26 mouse cellular contexts compared by ENCODE assay signal in genomic region chr12:99395082-99395481, GRCm38 (mm10).
A peak's percentile ranks its signal among the peaks of the same experiment; 100 is the strongest.
DNase-seq lines count a peak whose midpoint lies in the region; ATAC-seq lines count a peak whose summit lies in the region.
"Had no signal": no experiment of that assay in that cellular context is flagged by ENCODE, and none has a peak within 500 bp of the region (broad histone marks: within the 10 kb centered on the region; RNA-seq: fewer than 3 reads in every experiment).

No protein-coding gene starts in this region.

- no peak for ATAC-seq in liver, embryonic 16.5 days (ENCODE audit: low read depth)
- ATAC-seq: CD4-positive, CD25-positive, alpha-beta regulatory T cell, adult 4 months; forebrain, embryonic 16.5 days; hindbrain, embryonic 16.5 days; intestine, embryonic 15.5 days had no signal

- no peak overlapping the region for H3K4me3 ChIP-seq in liver, embryonic 16.5 days (ENCODE audit: low read depth, low read length)
- H3K4me3 ChIP-seq: forebrain, embryonic 10.5 days; hindbrain, embryonic 10.5 days; intestine, embryonic 15.5 days; kidney, embryonic 15.5 days; limb, embryonic 12.5 days; neural tube, embryonic 12.5 days had no signal

- peaks cover 29% of the 10 kb centered on the region for H3K4me1 ChIP-seq in liver, embryonic 16.5 days (ENCODE audit: control insufficient read depth, low read depth, low read length)

- intact Hi-C loops in heart, postnatal 25 days (cut with DNase I), result loop anchor here (10.0 kb wide), 1 partner anchor 440 kb away; no protein-coding TSS in a partner anchor

- peak; percentile 82 for DNase-seq in heart, adult 11 months
- no peak for DNase-seq in heart, postnatal 25 days (ENCODE audit: low spot score)
- DNase-seq in testis, postnatal 10 days (ENCODE audit: low spot score), result peak; percentile 37
- no peak for DNase-seq in testis, postnatal 14 days (ENCODE audit: low spot score)
- no peak for DNase-seq in urinary bladder, postnatal 10 days (ENCODE audit: low spot score)
- DNase-seq in c-Kit-positive CD71-positive TER-119-positive erythroid progenitor cells, embryonic 14.5 days (ENCODE audit: low spot score), result no peak
- DNase-seq: cerebellum, adult 11-12 months; cerebellum, postnatal 10 days; gastrocnemius, postnatal 25 days; kidney, postnatal 36 days; lung, adult 18-20 months; lung, postnatal 10 days; retina, postnatal 1 day; right cerebral cortex, postnatal 25 days; thymus, postnatal 25 days had no signal

- H3K36me3 ChIP-seq in liver, embryonic 16.5 days (ENCODE audit: control insufficient read depth, insufficient read depth), result no peaks in the 10 kb centered on the region
- H3K36me3 ChIP-seq: hindbrain, embryonic 10.5 days; intestine, embryonic 15.5 days; kidney, embryonic 15.5 days; limb, embryonic 12.5 days; neural tube, embryonic 12.5 days had no signal

- no peaks in the 10 kb centered on the region for H3K9me3 ChIP-seq in liver, embryonic 16.5 days (replicated peaks; ENCODE audit: control insufficient read depth, low read length)
- H3K9me3 ChIP-seq: intestine, embryonic 15.5 days; kidney, embryonic 15.5 days; limb, embryonic 12.5 days had no signal

- H3K27me3 ChIP-seq in liver, embryonic 16.5 days (ENCODE audit: control insufficient read depth, insufficient read depth, low read depth, low read length), result no peaks in the 10 kb centered on the region
- H3K27me3 ChIP-seq: intestine, embryonic 15.5 days; kidney, embryonic 15.5 days; limb, embryonic 12.5 days; neural tube, embryonic 12.5 days had no signal

- no peak overlapping the region for H3K4me2 ChIP-seq in liver, embryonic 16.5 days (ENCODE audit: low read depth, low read length)
- H3K4me2 ChIP-seq: intestine, embryonic 15.5 days; kidney, embryonic 15.5 days; limb, embryonic 12.5 days; midbrain, embryonic 11.5 days; neural tube, embryonic 12.5 days had no signal

- peak overlapping the region; percentile 52; the same call in 1 of the 2 replicates for H3K27ac ChIP-seq in liver, embryonic 16.5 days (ENCODE audit: low read length)
- H3K27ac ChIP-seq: forebrain, embryonic 10.5 days; hindbrain, embryonic 10.5 days; kidney, embryonic 15.5 days; limb, embryonic 12.5 days; neural tube, embryonic 12.5 days had no signal

- 69% methylated on average over 3 of the region's 3 CpGs for WGBS in liver, embryonic 16.5 days (ENCODE audit: insufficient replicate concordance)

- H3K9ac ChIP-seq in liver, embryonic 16.5 days (ENCODE audit: low read depth, low read length), result no peak overlapping the region
- H3K9ac ChIP-seq: intestine, embryonic 15.5 days; kidney, embryonic 15.5 days; limb, embryonic 12.5 days; neural tube, embryonic 12.5 days had no signal

Comparison
In these comparisons a context has a peak if more than half of its experiments do, and no peak if none do; other contexts are left out.
1. DNase-seq: peak in heart, adult 11 months (single experiment) and testis, postnatal 10 days (single experiment); none in heart, postnatal 25 days (single experiment), testis, postnatal 14 days (single experiment), urinary bladder, postnatal 10 days (single experiment) and c-Kit-positive CD71-positive TER-119-positive erythroid progenitor cells, embryonic 14.5 days (single experiment).